Mouse (Mus musculus) megakaryocyte progenitor cell, adult 5-6 weeks (primary cell): ENCODE results near the gene Reep6. TPM values are rescaled to one million over a fixed set of nuclear protein-coding genes. Genes with fewer than 3 reads are reported as not detected.
"Not testable (repeated sequence)": the region's sequence is repeated elsewhere in the genome, so short reads cannot be mapped to it uniquely, and the experiment has no call there.

Experiments used
- ATAC-seq: replicated peaks from 2 replicates; pipeline ENCODE4 v1.8.0; 2016; ENCODE audit warnings: mild to moderate bottlenecking, moderate TSS enrichment, inconsistent platforms; ENCODE audit not compliant: poor library complexity
- total RNA-seq, 2 experiments: library from RNA; stranded (forward) in 1 of 2; stranded (reverse) in 1 of 2; fragments of 157-497, 149-512 nt in 1 of 2; fragments of 200-1000 nt in 1 of 2; gene quantifications; 2 replicates each; pipeline versions ENCODE4 v1.2.3 to v1.2.4; 2015 to 2017

The Reep6 gene
- total RNA-seq, 2 experiments from 2014 or later: 1.5 to 2.7 TPM

DNA sequence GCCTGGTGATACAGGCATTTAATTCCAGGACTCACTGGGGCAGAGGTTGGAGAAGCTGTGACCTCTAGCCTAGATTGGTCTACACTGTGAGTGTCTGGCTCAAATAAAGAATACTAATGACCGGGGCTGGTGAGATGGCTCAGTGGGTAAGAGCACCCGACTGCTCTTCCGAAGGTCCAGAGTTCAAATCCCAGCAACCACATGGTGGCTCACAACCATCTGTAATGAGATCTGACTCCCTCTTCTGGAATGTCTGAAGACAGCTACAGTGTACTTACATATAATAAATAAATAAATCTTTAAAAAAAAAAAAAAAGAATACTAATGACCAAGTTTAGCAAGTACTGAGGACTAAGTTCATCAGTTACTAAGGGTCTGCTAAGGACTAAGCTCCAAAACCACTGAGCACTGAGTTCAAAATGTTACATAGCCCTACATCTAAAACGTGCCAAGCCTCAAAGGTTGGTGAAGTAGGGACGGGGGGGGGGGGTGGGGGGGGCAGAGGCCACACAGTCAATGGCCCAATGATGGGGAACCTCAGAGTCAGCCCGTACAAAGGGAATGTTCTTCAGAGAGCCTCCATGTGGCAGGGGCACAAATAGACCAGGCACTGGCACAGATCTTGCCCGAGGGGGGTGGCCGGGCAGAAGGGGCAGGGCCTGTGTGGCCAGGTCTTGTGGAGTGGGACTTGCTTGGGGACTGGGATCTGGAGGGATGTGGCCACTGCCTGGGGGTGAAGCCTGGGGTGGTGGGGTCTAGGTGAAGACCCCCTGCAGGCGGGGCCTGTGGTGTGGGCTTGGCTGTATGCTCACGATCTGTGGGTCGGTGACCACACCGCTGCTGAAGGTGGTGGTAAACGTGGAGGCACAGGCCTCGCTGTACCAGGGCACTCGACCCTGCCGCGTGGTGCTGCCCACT, 5.4 kb upstream of the Reep6 start:
- no peak for ATAC-seq

DNA sequence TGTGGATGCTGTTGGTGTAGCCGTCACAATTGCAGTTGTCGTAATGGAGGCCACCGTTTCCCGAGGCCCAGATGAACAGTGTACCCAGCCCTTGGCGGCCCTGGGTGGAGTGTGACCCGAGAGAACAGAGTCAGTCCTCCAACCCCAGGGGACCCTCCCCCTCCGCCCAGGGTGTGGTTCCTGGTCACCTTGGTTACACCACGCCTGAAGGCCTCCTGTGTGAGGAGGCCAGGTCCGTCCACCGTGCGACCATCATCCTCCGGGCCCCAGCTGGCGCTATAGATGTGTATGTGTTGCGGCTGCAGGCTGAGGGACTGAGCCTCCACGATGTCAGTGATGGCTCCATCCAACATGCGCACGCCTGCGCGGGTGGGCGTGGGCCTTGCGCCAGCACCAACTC, 4.7 kb upstream of the Reep6 start:
- no peak for ATAC-seq

DNA sequence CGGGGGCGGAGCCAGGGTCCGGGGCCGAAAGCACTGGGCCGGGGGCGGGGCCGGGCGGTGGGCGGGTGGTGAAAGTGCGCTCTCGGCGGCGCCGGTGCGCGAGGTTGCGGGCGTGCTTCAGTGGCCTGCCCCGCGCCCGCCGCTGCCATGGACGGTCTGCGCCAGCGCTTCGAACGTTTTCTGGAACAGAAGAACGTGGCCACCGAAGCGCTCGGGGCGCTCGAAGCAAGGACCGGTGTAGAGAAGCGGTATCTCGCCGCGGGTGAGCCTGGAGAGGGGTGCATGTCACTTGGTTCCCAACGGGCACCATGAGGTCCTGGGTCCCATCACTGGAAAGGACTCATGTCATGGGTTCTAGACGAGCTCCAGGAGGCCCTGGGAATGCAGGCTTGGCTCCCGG, 331 bp downstream of the Reep6 start:
- ATAC-seq: no peak

DNA sequence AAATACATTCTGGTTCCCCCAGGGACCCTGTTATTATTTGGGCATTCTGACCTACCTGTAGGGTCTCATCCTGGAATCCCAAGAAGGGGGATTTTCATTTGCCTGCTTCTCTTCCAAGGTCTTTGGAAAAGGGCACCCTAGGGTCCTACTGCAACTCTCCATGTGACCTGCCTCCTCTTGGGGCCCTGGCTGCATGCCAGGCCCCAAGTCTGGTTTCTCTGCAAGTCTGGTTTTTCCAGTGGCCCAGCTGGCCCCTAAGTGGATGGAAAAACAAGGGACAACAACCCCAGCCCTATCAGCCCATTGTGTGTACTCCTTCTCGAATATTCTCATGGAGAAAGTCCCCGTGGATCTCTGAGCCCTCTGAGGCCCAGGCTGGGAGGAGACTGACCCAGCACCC, 1.1 kb downstream of the Reep6 start:
- no peak for ATAC-seq

DNA sequence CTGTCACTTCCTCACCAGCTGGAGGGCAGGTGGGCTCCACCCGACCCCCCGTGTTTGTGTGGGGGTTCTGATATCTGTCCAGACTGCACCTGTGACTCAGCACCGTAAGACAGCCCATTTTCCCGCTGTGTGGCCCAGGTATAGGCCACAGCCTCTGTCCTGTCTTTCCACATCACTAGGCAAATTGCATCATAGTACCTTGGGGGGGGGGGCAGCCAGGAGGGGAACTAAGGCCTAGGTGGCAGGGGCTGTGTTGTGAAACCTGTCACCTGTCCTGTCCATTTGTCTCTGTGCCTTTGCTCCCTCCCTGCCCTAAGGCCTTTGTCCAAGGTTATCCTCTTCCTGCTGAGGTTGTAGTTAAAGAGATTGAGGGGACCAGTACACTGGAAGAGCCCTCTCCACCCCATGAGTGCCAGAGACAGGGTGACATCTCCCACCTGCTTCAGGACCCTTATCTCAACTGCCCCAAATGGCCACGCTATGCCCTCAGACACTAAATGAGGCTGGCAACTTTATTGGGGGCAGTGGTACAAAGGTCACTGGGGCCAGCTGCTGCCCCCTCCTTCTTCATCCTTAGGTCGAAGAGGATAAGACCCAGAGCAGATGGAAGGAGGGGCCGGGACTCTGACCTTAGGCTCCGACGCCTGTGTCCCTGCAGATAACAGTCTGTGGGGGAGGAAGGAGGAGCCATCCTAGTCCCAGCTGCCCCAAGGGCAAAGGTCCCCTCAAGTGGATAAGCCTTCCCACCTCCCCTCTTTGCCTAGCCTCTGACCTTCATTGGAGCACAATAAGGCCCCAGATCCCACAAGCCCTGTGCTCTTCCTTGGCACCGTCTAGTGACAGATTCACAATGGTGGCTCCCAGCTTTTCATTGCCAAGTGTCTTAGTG, 2.1 kb downstream of the Reep6 start:
- ATAC-seq: peak; percentile 25

DNA sequence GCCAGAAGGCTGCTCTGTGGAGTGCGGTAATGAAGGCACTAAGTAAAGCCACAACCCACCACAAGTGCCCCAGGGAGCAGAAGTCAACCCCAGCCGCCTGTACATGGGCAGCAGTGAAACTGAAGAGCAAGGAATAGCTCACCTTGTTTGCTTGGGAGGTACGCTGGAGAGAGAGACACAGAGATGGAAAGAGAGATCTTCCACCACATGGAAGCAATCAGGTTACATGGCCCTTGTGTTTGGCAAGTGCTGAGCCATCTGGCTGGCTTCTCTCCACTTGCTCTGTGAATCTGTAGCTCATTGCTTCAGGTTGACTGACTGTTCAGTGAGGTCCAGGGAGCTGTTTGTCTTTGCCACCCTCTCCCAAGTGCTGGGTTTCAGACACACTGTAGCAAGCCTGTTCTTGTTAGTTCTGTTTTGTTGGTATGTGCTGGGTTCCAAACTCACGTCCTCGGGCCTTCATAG, 2.8 kb downstream of the Reep6 start:
- no peak for ATAC-seq

DNA sequence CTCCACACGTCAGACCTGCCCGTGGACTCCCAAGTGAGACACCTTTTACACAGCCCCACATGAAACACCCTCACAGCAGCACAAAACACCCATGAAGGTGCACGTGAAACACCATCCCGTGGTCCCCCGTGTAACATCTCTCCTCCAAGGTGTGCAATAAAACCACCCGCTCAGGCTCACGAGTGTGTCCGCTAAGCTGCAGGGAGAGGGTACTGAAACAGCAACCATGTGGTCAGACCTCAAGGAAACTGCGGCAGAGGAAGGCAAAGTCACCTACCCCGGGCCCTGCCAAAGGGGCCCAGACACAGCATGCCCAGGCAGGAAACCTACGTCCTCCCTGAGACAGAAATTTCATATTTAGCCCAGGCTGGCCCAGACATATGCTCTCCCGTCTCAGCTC, 6.5 kb downstream of the Reep6 start:
- no peak for ATAC-seq

DNA sequence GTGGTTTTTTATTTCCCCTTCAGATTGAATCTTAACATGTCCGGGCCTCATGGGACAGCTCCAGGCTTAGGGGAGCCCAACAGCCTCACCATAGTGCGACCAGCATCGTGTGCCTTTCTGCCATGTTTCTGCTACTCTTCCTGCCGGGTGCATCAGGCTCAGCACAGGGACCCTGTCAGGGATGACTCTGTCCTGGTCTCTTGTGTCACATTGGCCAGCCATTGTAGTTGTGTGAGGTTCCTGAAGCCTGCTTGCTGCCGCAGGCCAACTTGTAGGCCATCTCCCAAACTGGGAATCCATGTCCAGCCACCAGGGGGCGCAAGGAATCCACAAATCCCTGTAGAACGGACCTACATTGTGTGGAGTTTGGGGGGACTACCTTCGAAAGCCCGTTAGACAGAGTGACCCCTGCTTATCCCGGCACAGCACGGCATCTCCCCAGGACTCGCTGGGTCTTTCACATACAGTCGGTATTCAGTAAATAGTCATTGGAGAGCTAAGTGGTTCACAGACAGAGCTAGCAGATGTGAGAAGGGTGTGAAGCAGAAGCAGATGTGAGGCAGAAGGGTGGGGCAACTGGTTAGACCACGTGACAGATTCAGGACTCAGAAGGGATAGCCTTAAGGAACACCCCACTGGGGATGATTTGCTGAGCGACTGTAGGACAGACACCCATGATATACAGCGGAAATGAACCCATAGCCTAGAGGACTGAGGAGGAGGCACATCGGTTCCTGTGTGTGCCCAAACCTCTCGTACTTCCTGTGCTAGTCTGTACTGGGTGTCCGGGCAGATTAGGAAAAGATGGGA, 10.4 kb downstream of the Reep6 start:
- peak; percentile 23; the same call in 1 of the 2 replicates for ATAC-seq

DNA sequence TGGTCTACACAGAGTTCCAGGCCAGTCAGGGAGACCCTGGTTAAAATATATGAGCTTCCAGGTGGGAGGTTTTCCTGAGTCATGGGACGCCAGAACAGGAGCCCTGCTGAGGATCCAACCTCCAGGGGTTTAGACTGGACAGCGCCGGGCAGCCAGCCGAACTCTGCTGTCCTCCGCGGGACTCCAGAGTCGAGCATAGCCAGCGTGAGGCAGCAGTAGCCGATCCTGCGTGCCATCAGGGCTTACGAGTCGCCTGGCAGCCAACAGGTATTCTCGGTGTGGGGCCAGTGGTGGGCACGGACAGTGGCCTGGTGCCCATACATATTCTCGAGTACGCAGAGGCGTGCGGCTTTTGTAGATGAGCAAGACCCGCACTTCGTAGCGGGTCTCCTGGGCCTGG, 11.3 kb downstream of the Reep6 start:
- no peak for ATAC-seq

DNA sequence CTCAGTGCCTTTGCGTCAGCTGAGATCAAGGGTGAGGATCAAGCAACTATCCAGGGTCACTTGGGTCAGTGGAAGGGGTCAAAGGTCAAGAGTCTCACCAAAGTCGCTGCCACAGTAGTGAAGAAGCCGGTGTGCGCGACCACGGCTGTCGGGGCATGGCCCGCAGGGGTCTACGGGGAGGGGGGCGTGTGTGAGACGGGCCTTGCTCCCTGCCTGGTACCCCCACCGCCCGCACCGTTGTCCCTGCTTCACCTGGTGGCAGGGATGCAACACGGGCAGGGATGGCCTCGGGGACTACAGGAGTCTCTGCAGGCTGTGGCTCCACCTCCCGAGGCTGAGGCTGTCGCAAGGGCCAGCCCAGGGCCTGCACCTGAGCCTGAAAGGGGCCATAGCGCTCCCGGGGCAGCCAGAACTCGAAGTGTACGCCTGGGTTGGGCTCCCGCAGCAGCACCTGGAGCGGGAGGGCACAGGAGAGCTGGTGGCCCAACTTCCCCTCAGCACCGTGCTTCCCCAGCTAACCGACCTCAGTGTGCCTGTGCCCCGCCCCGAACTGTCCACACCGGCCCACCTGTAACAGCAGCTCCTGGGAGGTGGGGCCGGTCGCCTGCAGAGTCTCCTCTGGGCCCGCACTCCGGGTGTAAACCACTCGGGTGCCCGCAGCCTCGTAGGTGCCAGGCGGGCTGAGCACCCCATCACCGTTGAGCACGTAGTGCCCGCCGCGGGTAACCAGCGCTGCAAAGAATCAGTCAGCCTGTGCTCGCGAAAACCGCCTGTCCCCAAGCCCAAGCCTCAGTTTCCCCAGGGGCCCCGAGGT, 11.9 kb downstream of the Reep6 start:
- ATAC-seq: no peak

DNA sequence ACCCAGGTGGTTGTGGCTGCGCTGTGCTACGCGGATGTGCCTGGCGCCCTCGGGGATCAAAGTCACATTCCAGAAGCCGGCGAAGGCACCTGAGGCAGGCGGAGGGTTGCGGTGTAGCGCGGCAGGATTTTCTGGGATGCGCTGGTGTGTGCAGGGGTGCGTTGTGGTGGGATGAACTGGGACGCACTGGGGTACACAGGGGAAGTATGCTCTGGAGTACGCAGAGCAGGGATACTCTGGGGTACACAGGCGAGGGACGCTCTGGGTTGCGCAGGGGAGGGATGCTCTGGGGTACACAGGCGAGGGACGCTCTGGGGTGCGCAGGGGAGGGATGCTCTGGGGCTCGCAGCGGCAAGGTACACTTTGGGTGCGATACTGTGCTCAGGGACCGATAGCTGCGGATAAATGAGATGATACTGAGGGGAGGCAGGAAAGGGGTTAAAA, 12.6 kb downstream of the Reep6 start:
- ATAC-seq: no peak

DNA sequence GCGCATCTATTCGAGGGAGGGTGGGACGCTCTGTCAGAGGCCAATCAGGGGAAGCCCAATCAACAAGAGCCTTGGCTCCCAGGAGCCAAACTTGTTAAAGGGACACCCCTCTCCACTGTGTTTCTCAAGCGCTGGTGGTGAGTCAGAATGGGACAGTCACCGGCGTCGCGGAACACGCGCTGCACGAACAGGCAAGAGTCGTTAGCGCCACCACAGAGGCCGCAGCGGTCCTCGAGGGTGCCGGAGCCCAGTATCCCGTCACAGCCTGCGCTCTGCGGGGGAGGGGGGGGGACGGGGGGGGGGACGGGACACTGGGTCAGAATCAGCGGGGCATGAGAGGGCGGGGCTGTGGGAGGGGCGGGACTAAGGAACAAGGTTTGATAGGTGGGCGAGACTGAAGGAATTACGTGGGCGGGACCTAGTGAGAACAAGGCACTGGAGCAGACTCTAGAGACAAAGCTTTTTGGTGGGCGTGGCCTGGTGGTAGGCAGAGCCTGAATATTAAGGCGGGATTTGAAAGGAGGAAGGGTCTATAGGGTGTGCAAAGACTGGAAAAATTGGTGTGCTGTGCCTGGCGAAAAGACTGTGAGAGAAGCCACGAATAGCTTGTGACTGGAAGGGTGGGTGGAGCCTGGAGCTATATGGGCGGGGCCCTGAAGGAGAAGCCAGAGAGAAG, 13.1 kb downstream of the Reep6 start:
- peak; percentile 27 for ATAC-seq

DNA sequence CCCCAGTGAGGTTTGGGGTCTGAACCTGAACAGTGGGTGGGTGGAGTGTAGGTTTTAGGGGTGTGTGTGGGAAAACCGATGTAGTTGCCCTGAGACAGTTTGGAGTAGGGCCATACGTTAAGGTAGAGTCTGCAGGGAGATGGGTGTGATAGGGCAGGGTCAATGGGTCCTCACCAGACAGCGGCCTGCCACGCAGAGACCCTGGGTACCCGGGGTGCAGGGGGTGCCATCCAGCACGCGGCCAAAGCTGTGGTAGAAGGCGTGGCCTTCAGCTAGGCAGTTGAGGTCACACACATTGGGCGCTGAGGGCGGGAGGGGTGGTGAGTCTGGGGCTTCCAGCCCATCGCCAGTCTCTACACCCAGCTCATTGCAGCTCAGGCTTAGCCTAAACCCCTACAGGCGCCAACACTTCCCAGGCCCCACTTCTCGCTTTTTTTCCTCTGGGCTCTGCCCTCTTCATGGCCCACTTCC, 13.7 kb downstream of the Reep6 start:
- no peak for ATAC-seq

DNA sequence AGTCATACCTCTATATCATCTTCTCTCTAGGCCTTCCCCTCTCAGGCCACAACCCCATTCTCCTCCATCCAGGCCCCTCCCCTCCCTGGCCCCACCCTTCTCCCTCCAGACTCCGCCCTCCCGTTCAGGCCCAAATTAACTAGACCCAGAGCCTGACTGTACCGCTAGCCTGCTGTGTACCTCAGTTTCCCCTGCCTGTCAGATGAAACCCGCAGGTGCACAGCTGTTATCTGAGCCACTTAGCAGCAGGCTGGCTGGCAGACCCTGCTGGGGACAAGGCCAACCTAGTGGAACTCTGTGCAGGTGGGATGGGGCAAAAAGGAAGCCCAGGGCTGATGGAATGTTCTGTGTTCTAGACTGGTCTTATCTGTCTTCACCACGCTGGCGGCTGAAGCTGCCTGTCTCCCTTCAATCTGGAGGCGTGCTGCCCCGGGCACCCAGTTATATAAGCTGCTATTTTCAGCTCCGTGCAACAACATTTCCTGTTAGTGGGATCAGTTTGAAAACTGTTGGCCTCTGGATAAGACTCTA, 14.4 kb downstream of the Reep6 start:
- ATAC-seq: peak; percentile 47

DNA sequence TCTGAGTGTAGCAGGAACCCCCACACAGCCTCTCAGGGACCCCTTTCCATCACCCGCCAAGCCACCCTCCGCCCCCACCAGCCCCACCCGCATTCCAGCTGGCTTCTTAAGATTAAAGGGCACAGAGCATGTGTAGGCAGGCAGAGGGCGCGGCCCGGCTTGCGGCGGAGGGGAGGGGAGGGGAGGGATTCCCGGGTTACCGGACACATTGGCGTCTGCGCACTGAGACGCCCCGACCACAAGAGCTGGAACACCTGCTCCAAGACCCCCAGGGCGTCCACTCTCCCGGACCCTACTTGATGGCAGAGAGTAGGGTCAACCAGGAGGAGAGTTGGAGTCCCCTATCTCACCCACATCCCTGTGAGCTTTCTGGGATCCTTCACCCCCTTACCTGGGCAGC, 15.4 kb downstream of the Reep6 start:
- no peak for ATAC-seq

DNA sequence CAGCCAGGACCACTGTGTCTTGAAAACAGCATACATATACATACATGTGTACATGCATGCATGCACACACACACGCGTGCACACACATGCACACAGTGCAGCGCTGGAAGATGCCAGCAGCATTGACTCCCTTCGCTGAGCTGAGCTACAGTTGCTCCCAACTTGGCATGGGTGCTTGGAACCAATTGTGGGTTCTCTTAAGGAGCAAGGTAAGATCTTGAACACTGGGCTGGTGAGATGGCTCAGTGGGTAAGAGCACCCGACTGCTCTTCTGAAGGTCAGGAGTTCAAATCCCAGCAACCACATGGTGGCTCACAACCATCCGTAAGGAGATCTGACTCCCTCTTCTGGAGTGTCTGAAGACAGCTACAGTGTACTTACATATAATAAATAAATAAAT, 16.2 kb downstream of the Reep6 start:
- not testable (repeated sequence) for ATAC-seq

DNA sequence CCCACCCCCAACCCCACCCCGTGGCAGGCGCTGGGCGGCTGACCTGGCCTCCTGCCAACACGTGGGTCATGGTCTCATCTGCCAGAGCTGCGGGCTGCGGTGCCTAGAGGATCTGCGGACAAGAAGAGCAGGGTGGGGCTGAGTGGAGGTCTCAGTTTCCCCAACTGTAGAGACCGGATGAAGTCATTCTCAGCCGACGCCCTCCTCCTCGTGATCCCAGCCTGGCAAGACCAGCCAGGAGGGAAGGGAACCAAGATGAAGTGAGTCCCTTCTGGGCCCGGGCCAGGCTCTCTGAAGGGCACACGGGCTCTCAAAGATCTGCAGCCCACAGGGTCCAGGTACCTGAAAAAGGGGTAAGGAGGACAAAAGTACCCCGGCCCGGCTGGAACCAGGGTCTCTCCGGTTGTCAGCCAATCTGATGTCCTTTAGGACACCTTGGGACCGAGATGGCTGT, 17.8 kb downstream of the Reep6 start:
- no peak for ATAC-seq

DNA sequence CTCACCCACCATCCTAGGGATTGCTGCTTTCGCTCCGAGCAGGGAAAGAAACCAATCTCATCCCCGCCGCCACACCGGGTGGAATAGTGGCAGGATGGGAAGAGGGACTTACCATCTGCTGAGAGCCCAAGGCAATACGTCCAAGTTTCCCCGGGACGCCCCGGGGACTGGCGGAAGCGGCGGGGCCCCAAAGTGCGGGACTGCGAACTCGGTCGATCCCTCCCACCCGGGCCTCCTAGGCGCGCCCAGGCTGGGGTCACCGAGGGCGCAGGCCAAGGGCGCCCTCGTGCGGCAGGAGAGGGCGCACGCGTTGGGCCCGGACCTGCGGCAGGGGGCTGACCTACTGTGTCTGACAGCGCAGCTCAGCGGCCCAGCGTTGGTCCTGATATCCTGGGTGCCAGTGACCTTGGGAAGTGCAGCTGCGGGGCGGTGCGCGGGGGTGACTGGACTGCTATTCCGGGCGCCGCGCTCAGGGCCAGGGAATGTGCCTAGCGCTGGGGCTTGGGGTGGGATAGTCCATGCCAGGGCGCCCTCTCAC, 18.6 kb downstream of the Reep6 start, which contains the start of gene Adamtsl5:
Gene Adamtsl5, minus strand, starts transcription at position 169 of the 538 bp plus-strand sequence.
- ATAC-seq: peak; percentile 36

DNA sequence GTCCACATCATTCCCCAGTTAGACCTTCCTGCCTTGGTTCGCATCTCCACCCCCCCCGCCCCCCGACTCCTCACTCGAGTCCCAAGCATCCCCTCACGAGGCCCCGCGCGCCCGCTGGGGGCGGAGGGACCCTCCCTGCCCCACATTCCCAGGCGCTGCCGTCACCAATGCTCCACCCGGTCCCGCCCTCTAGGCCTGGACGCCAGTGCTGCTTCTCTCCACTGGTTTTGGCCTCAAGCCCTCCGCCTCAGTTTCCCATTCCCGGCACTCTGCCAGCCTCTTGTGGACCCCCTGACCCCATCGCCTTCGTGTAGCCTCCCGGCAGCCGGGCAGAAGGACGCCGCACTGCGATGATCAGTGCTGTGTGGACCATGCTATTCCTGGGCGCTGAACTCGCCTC, 19.2 kb downstream of the Reep6 start:
- ATAC-seq: no peak
